Mouse (Mus musculus) erythroblast, embryonic 14.5 days (primary cell): ENCODE results near the gene Nuak2. TPM values are rescaled to one million over a fixed set of nuclear protein-coding genes. Genes with fewer than 3 reads are reported as not detected.

Experiments
- H3K27me3 ChIP-seq: 2 replicates; pipeline ENCODE4 v1.6.1; 2012; ENCODE audit warnings: inconsistent platforms; ENCODE audit not compliant: control insufficient read depth
- H3K36me3 ChIP-seq: 2 replicates; pipeline ENCODE4 v1.6.1; 2012; ENCODE audit warnings: mild to moderate bottlenecking, inconsistent platforms; ENCODE audit not compliant: control insufficient read depth
- H3K4me1 ChIP-seq: 2 replicates; pipeline ENCODE4 v1.6.1; 2012; ENCODE audit warnings: inconsistent platforms; ENCODE audit not compliant: control insufficient read depth
- H3K4me3 ChIP-seq: replicated peaks from 2 replicates; pipeline ENCODE3; 2012; ENCODE audit warnings: moderate library complexity, mild to moderate bottlenecking, inconsistent platforms
- H3K9me3 ChIP-seq: 2 replicates; pipeline ENCODE4 v1.6.1; 2012; ENCODE audit warnings: low read length, inconsistent platforms, mixed read lengths; ENCODE audit not compliant: control insufficient read depth
- GATA1 ChIP-seq: IDR thresholded peaks from 2 replicates; pipeline ENCODE4 v1.6.1; 2012; ENCODE audit warnings: low read length, inconsistent platforms, mixed read lengths
- TAL1 ChIP-seq: IDR thresholded peaks from 3 replicates; pipeline ENCODE4 v1.6.1; 2012; ENCODE audit warnings: low read length, inconsistent platforms, mixed read lengths
- polyA plus RNA-seq: library from polyadenylated mRNA; stranded (reverse); fragments of >175 nt; gene quantifications from 2 replicates; pipeline ENCODE4 v1.2.3, GENCODE M21; 2012

The Nuak2 gene
- polyA plus RNA-seq, 1 experiment = not detected

DNA sequence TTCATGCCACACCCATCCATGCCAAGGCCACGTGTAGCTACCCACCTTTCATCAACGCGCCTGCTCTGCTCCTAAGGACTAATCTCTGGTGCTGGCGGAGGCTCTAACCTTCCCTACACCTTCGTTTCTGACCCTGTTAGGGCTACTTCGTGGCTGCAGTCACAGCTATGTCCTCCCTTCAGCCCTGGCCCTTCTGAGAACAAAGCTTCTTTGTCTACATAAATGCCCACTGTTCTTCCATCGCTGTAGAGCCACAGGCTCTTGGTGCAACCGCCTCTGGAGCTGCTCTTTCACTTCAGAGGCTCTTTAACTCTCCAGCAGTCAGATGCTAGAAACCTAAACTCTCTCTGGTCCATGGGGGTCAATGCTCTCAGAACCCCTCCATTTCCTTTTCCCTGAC lies 50.3 kb downstream of the Nuak2 start:
- no peak for TF ChIP-seq TAL1
- TF ChIP-seq GATA1 = no peak
- H3K9me3 ChIP-seq = no peaks in the 10 kb centered on the region
- H3K4me1 ChIP-seq = peaks cover 86% of the 10 kb centered on the region
- peaks cover 97% of the 10 kb centered on the region for H3K36me3 ChIP-seq
- peak overlapping the region; percentile 77 for H3K4me3 ChIP-seq
- no peaks in the 10 kb centered on the region for H3K27me3 ChIP-seq

- Histone ChIP-seq H3K4me3 (peak overlapping the region; percentile 77), H3K4me1 (peaks cover 86% of the 10 kb centered on the region), H3K36me3 (peaks cover 97% of the 10 kb centered on the region), H3K27me3 (no peaks in the 10 kb centered on the region), H3K9me3 (no peaks in the 10 kb centered on the region)
- TF ChIP-seq TAL1 = no peak
- no peak for TF ChIP-seq GATA1
These were observed 51.0 kb downstream of the Nuak2 start for GRCm38 (mm10) chr1:132366937-132367336.

GRCm38 (mm10) chr1:132367692-132368506 lies 52.0 kb downstream of the Nuak2 start:
- Histone ChIP-seq H3K4me1 (peaks cover 86% of the 10 kb centered on the region), H3K9me3 (no peaks in the 10 kb centered on the region), H3K36me3 (peaks cover 97% of the 10 kb centered on the region), H3K4me3 (peak overlapping the region; percentile 77), H3K27me3 (no peaks in the 10 kb centered on the region)
- TF ChIP-seq GATA1 (peak; percentile 100), TAL1 (peak; percentile 100)

- Histone ChIP-seq H3K27me3 (no peaks in the 10 kb centered on the region), H3K4me1 (peaks cover 87% of the 10 kb centered on the region), H3K9me3 (no peaks in the 10 kb centered on the region), H3K36me3 (peaks cover 97% of the 10 kb centered on the region), H3K4me3 (no peak overlapping the region)
- TF ChIP-seq GATA1 (no peak), TAL1 (no peak)
These were observed 54.8 kb downstream of the Nuak2 start for GRCm38 (mm10) chr1:132370681-132371173.

- Histone ChIP-seq H3K36me3 (peaks cover 97% of the 10 kb centered on the region), H3K4me1 (peaks cover 87% of the 10 kb centered on the region), H3K4me3 (peak overlapping the region; percentile 7), H3K9me3 (no peaks in the 10 kb centered on the region), H3K27me3 (no peaks in the 10 kb centered on the region)
- TF ChIP-seq TAL1 = no peak
- TF ChIP-seq GATA1 = no peak
These were observed 55.6 kb downstream of the Nuak2 start for GRCm38 (mm10) chr1:132371298-132372081.

DNA sequence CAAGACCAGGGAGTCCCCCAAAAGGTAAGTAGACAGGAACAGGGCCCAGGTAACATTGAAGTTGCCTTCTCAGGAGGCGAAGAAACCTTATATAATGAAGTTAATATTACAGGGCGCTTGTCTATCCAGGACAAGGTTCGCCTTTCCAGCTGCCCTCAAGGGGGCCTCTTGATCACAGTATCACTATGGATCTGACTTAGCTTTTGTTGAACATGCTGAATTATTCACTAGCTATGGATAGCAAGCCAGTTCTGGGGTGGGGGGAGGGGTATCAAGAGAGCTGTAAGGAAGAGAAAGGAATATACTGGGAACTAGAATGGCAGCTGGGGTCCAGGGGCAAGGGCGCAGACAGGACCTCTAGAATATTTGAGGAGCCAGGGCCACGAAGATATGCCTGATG lies 56.4 kb downstream of the Nuak2 start:
- Histone ChIP-seq H3K27me3 (no peaks in the 10 kb centered on the region), H3K4me3 (peak overlapping the region; percentile 60), H3K36me3 (peaks cover 97% of the 10 kb centered on the region), H3K9me3 (no peaks in the 10 kb centered on the region), H3K4me1 (peaks cover 94% of the 10 kb centered on the region)
- TF ChIP-seq TAL1 (no peak), GATA1 (no peak)

GRCm38 (mm10) chr1:132372896-132373534 lies 57.1 kb downstream of the Nuak2 start:
- H3K4me1 ChIP-seq = peaks cover 98% of the 10 kb centered on the region
- no peaks in the 10 kb centered on the region for H3K27me3 ChIP-seq
- no peaks in the 10 kb centered on the region for H3K9me3 ChIP-seq
- H3K4me3 ChIP-seq = peak overlapping the region; percentile 60
- no peak for TF ChIP-seq GATA1
- no peak for TF ChIP-seq TAL1
- peaks cover 100% of the 10 kb centered on the region for H3K36me3 ChIP-seq

DNA sequence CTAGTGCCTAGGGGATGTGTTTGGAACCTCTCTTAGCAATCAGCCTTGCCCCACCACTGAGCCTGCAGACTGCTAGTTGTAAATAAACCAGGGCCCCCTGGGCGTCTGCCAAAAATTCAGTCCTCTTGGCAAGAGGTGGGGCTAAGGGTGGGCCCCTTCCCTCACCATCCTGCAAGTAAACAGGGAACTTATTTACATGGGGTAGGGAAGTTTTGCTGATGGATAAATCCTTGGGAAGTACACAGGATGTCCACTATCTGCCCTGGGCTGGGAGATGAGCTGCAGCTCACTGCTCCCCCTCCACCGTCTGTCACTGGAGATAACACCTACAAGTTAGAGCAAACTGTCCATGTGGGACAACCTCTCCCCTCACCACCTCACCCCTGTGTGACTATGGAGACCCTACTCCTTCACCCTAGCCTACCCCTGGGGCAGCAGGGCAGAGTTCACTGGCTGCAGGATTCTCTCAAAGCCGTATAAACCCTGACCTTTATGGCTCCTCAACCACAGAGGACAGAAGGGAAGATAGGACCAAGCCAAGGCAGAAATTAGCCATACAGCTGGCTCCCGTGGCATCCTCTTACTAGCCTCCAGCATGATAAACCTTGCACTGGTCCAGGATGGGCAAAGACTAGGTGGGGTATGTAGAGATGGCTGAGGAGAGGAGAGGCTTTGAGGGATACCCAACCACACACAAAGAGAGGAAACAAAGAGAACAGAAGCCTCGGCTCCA lies 58.4 kb downstream of the Nuak2 start:
- Histone ChIP-seq H3K36me3 (peaks cover 100% of the 10 kb centered on the region), H3K4me3 (peak overlapping the region; percentile 60), H3K4me1 (peaks cover 99% of the 10 kb centered on the region), H3K9me3 (no peaks in the 10 kb centered on the region), H3K27me3 (no peaks in the 10 kb centered on the region)
- TF ChIP-seq GATA1 (peak; percentile 89), TAL1 (peak; percentile 89)
